ENCODE assay signal across 9 mouse cellular contexts in genomic region chr5:118396004-118396725, GRCm38 (mm10).
DNase-seq lines count a peak whose midpoint lies in the region; ATAC-seq and TF ChIP-seq lines count a peak whose summit lies in the region.
"Had no signal": no experiment of that assay in that cellular context is flagged by ENCODE, and none has a peak within 500 bp of the region (broad histone marks: within the 10 kb centered on the region; RNA-seq: fewer than 3 reads in every experiment).

No protein-coding gene starts in this region.

- peaks cover 26% of the 10 kb centered on the region for H3K27me3 ChIP-seq in E14TG2a.4 (ENCODE audit: insufficient read depth, low read length)
- H3K27me3 ChIP-seq in embryonic facial prominence, embryonic 10.5 days (replicated peaks; ENCODE audit: low read depth, poor library complexity, severe bottlenecking): peaks cover 40% of the 10 kb centered on the region
- 0 out of 2 replicates have a peak, but pooled peaks cover 7% of the 10 kb centered on the region for H3K27me3 ChIP-seq in hindbrain, embryonic 14.5 days (ENCODE audit: control insufficient read depth, insufficient read depth, low read length)
- 0 out of 2 replicates have a peak, but pooled peaks cover 8% of the 10 kb centered on the region for H3K27me3 ChIP-seq in midbrain, embryonic 13.5 days

- no peak overlapping the region for H3K9ac ChIP-seq in hindbrain, embryonic 14.5 days
- H3K9ac ChIP-seq in midbrain, embryonic 13.5 days (replicated peaks): no peak overlapping the region

- peak; percentile 51 for DNase-seq in gastrocnemius, postnatal 10 days
- DNase-seq in gastrocnemius, adult 8-10 months (ENCODE audit: low spot score in 2 of 2): no peak
- no peak for DNase-seq in embryonic facial prominence, embryonic 10.5 days (ENCODE audit: low spot score)
- peak; percentile 72 for DNase-seq in hindbrain, embryonic 14.5 days (ENCODE audit: low spot score)
- no peak for DNase-seq in spleen, postnatal 4 days (ENCODE audit: low spot score in 2 of 2)
- no peak for DNase-seq in urinary bladder, postnatal 25 days (ENCODE audit: low spot score)

- no peak for TF ChIP-seq CTCF in E14TG2a.4 (conservative IDR thresholded peaks at IDR 0.05; ENCODE audit: low read length)

- H3K4me3 ChIP-seq in E14TG2a.4 (replicated peaks; ENCODE audit: low read length): peak overlapping the region; percentile 63
- H3K4me3 ChIP-seq in embryonic facial prominence, embryonic 10.5 days: peak overlapping the region; percentile 31; the same call in 1 of the 2 replicates
- H3K4me3 ChIP-seq in hindbrain, embryonic 14.5 days (replicated peaks; ENCODE audit: low read length): no peak overlapping the region
- H3K4me3 ChIP-seq in midbrain, embryonic 13.5 days (replicated peaks): no peak overlapping the region

- 12% methylated on average over 28 of the region's 28 CpGs for WGBS in embryonic facial prominence, embryonic 10.5 days
- 9% methylated on average over 28 of the region's 28 CpGs for WGBS in hindbrain, embryonic 14.5 days
- WGBS in midbrain, embryonic 13.5 days: 10% methylated on average over 28 of the region's 28 CpGs

- peaks cover 54% of the 10 kb centered on the region for H3K4me1 ChIP-seq in E14TG2a.4 (replicated peaks; ENCODE audit: low read depth, low read length)
- peaks cover 24% of the 10 kb centered on the region for H3K4me1 ChIP-seq in embryonic facial prominence, embryonic 10.5 days
- peaks cover 10% of the 10 kb centered on the region for H3K4me1 ChIP-seq in hindbrain, embryonic 14.5 days (replicated peaks; ENCODE audit: control insufficient read depth, insufficient read depth, low read length)
- peaks cover 9% of the 10 kb centered on the region for H3K4me1 ChIP-seq in midbrain, embryonic 13.5 days (replicated peaks)

- no peaks in the 10 kb centered on the region for H3K36me3 ChIP-seq in E14TG2a.4 (ENCODE audit: insufficient read depth, low read length)
- H3K36me3 ChIP-seq in embryonic facial prominence, embryonic 10.5 days (replicated peaks): no peaks in the 10 kb centered on the region
- no peaks in the 10 kb centered on the region for H3K36me3 ChIP-seq in hindbrain, embryonic 14.5 days (replicated peaks; ENCODE audit: control insufficient read depth, insufficient read depth)
- H3K36me3 ChIP-seq in midbrain, embryonic 13.5 days: no peaks in the 10 kb centered on the region
- H3K36me3 ChIP-seq: G1E had no signal

- peak overlapping the region; percentile 34 for H3K4me2 ChIP-seq in hindbrain, embryonic 14.5 days (replicated peaks)
- peak overlapping the region; percentile 34 for H3K4me2 ChIP-seq in midbrain, embryonic 13.5 days (replicated peaks)

- H3K9me3 ChIP-seq in E14TG2a.4 (ENCODE audit: low read length): peaks cover 5% of the 10 kb centered on the region
- H3K9me3 ChIP-seq in embryonic facial prominence, embryonic 10.5 days: no peaks in the 10 kb centered on the region
- H3K9me3 ChIP-seq in hindbrain, embryonic 14.5 days (ENCODE audit: control insufficient read depth, low read length): no peaks in the 10 kb centered on the region
- no peaks in the 10 kb centered on the region for H3K9me3 ChIP-seq in midbrain, embryonic 13.5 days
- H3K9me3 ChIP-seq: G1E had no signal

- peak; percentile 66 for ATAC-seq in hindbrain, embryonic 14.5 days (ENCODE audit: low FRiP score)
- peak; percentile 79 for ATAC-seq in midbrain, embryonic 13.5 days

- H3K27ac ChIP-seq in embryonic facial prominence, embryonic 10.5 days (replicated peaks): no peak overlapping the region
- H3K27ac ChIP-seq in hindbrain, embryonic 14.5 days: no peak overlapping the region
- H3K27ac ChIP-seq in midbrain, embryonic 13.5 days: no peak overlapping the region

Comparison
In these comparisons a context has a peak if more than half of its experiments do, and no peak if none do; other contexts are left out.
1. DNase-seq: peak in gastrocnemius, postnatal 10 days (single experiment) and hindbrain, embryonic 14.5 days (single experiment); none in gastrocnemius, adult 8-10 months (0 of 2), embryonic facial prominence, embryonic 10.5 days (single experiment), spleen, postnatal 4 days (0 of 2) and urinary bladder, postnatal 25 days (single experiment).
2. H3K4me3 ChIP-seq: peak in E14TG2a.4 (single experiment) and embryonic facial prominence, embryonic 10.5 days (single experiment); none in hindbrain, embryonic 14.5 days (single experiment) and midbrain, embryonic 13.5 days (single experiment).